Mouse (Mus musculus): Measurements from ENCODE around the gene Kng1. TPM values are rescaled to one million over a fixed set of nuclear protein-coding genes. Genes with fewer than 3 reads are reported as not detected.

Kng1 gene
- polyA plus RNA-seq, 1 experiment from 2014 or later, result 9.2 TPM

- Histone ChIP-seq H3K27me3 (no peaks in the 10 kb centered on the region), H3K36me3 (peaks cover 52% of the 10 kb centered on the region), H3K27ac (no peak overlapping the region), H3K9ac (no peak overlapping the region), H3K4me2 (no peak overlapping the region), H3K4me1 (peaks cover 15% of the 10 kb centered on the region), H3K9me3 (replicated peaks) (no peaks in the 10 kb centered on the region), H3K4me3 (replicated peaks) (no peak overlapping the region)
- ATAC-seq (replicated peaks; ENCODE audit: low FRiP score), result no peak
- WGBS, result 91% methylated on average over 4 of the region's 4 CpGs
These were observed 66.7 kb downstream of the Kng1 start for GRCm38 (mm10) chr16:23124398-23124797.

DNA sequence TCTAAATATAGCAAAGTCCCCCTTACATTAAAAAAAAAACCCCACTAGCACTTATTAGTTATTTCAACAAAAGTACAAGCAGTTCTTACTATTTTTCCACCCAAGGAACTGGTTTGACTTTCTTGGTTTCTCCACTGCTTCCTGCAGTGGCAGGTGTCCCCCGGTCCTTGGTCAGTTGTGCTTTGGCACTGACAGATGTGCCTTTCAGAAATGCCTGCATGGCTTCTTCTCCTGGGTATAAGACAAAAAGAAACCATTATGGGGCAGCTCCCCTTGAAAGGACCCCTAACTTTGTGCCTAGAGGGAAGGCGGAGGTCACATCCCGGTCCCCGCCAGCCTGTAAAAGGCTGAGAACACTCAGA, 69.6 kb downstream of the Kng1 start:
- H3K4me2 ChIP-seq, result peak overlapping the region; percentile 75
- ATAC-seq (replicated peaks; ENCODE audit: low FRiP score), result no peak
- under 1% methylated on average over 4 of the region's 4 CpGs for WGBS

DNA sequence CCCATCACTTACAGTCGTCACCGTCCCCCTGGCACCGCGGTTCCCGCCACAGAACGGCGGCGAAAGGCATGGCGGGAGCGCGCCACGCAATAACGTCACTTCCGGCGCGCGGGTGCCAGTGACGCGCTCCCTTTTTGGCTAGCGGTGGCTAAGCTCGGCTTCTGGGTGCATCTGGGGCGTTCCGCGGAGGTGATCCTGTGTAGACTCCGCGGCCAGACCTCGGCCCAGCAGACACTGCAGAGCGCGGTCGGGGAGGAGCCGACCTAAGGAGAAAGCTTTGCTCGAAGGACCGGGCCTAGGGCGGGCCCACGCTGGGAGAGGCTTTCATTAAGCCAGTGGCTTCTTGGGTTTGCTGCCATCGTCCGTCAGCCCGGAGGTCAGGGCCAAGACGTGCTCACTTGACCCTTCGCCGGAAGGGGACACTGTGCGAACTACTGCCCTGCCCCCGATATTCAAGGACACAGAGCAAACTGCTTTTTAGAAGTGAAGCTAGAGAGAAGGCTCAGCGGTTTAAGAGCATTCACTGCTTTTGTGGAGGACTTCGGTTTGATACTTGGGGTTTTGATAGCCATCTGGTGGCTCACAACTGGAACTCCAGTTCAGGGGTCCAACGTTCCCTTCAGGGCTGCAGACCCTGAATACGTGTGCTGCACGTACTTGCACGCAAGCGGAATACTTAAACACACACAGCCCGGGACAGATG, 70.2 kb downstream of the Kng1 start, which contains the start of gene Rfc4:
Gene Rfc4 (minus strand): TSS at position 65 of the 703 bp plus-strand sequence.
- Histone ChIP-seq H3K27me3 (no peaks in the 10 kb centered on the region), H3K4me2 (peak within 1 kb of the TSS; percentile 75), H3K27ac (peak within 1 kb of the TSS; percentile 99), H3K4me1 (peaks cover 15% of the 10 kb centered on the region), H3K36me3 (peaks cover 18% of the 10 kb centered on the region), H3K9ac (peak within 1 kb of the TSS; percentile 86), H3K4me3 (replicated peaks) (peak within 1 kb of the TSS; percentile 78), H3K9me3 (replicated peaks) (no peaks in the 10 kb centered on the region)
- WGBS, result under 1% methylated on average over 51 of the region's 51 CpGs
- ATAC-seq (replicated peaks; ENCODE audit: low FRiP score), result peak; percentile 94

More for the DNA sequence above, 69.6 kb downstream of the Kng1 start:
- H3K9ac ChIP-seq, result peak overlapping the region; percentile 86
- peaks cover 15% of the 10 kb centered on the region for H3K4me1 ChIP-seq
- no peaks in the 10 kb centered on the region for H3K9me3 ChIP-seq (replicated peaks)
- no peaks in the 10 kb centered on the region for H3K27me3 ChIP-seq
- peaks cover 23% of the 10 kb centered on the region for H3K36me3 ChIP-seq
- peak overlapping the region; percentile 78 for H3K4me3 ChIP-seq (replicated peaks)
- peak overlapping the region; percentile 99 for H3K27ac ChIP-seq

DNA sequence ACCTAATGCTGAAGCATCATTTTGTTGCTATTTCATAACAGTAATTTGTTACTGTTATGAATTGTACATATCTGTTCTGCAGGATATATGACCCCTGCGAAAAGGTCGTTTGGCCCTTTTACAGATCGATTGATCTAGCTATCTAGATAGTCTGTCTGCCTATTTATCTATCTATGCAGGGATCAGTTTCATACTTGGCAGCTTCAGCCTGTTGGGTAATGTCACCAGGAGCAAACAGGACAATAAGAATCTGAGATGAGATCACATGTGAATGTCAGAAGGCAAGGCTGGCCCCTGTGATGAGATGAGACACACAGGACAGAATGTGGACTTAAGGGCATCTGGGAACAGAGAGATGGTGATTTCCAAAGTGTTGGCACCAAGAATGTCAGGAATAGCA, 72.6 kb downstream of the Kng1 start:
- Histone ChIP-seq H3K4me2 (no peak overlapping the region), H3K9me3 (replicated peaks) (no peaks in the 10 kb centered on the region), H3K27me3 (no peaks in the 10 kb centered on the region), H3K27ac (no peak overlapping the region), H3K9ac (no peak overlapping the region), H3K4me3 (replicated peaks) (no peak overlapping the region), H3K4me1 (peaks cover 15% of the 10 kb centered on the region), H3K36me3 (no peaks in the 10 kb centered on the region)
- 90% methylated on average over 3 of the region's 3 CpGs for WGBS
- no peak for ATAC-seq (replicated peaks; ENCODE audit: low FRiP score)

Small RNA genes lying within 50 kb of the gene (microRNA-seq; reads per million reads assigned to microRNA genes)
- gene Gm49346, result not detected

Other genes with a start within 250 kb of the Kng1 start
- gene Crygs, start 246.3 kb upstream of the Kng1 start, polyA plus RNA-seq (2015; fragmentation: Nextera tagmentation; extraction: Ambion mirVana), result 0.19 and 0.25 TPM in 2 replicates
- gene Tbccd1, start 200.2 kb upstream of the Kng1 start, polyA plus RNA-seq (2015; fragmentation: Nextera tagmentation; extraction: Ambion mirVana), result 33.3 and 34.7 TPM in 2 replicates
- gene Dnajb11, start 200.0 kb upstream of the Kng1 start, polyA plus RNA-seq (2015; fragmentation: Nextera tagmentation; extraction: Ambion mirVana), result 118 and 124 TPM in 2 replicates
- 10.8 and 32.4 TPM in 2 replicates for gene Ahsg, start 166.6 kb upstream of the Kng1 start, polyA plus RNA-seq (2015; fragmentation: Nextera tagmentation; extraction: Ambion mirVana)
- gene Fetub, start 139.5 kb upstream of the Kng1 start, polyA plus RNA-seq (2015; fragmentation: Nextera tagmentation; extraction: Ambion mirVana), result 0.29 and 0.54 TPM in 2 replicates
- not detected in 2 replicates for gene Hrg, start 106.8 kb upstream of the Kng1 start, polyA plus RNA-seq (2015; fragmentation: Nextera tagmentation; extraction: Ambion mirVana)
- gene Kng2, start 28.4 kb upstream of the Kng1 start, polyA plus RNA-seq (2015; fragmentation: Nextera tagmentation; extraction: Ambion mirVana), result 9.3 and 9.7 TPM in 2 replicates
- gene Eif4a2, start 49.6 kb downstream of the Kng1 start, polyA plus RNA-seq (2015; fragmentation: Nextera tagmentation; extraction: Ambion mirVana), result 217 and 225 TPM in 2 replicates
- gene Rfc4, start 69.9 kb downstream of the Kng1 start, polyA plus RNA-seq (2015; fragmentation: Nextera tagmentation; extraction: Ambion mirVana), result 125 and 132 TPM in 2 replicates
- not detected in 2 replicates for gene Adipoq, start 88.7 kb downstream of the Kng1 start, polyA plus RNA-seq (2015; fragmentation: Nextera tagmentation; extraction: Ambion mirVana)
- gene St6gal1, start 166.9 kb downstream of the Kng1 start, polyA plus RNA-seq (2015; fragmentation: Nextera tagmentation; extraction: Ambion mirVana), result 22.6 and 25.5 TPM in 2 replicates

Measured in kidney, embryonic 15.5 days (tissue).